Mouse (Mus musculus) liver, postnatal 0 days (tissue): Measurements from ENCODE around the gene Gm35549.

Experiments used
- CTCF ChIP-seq: sonication (generic); IDR thresholded peaks from 2 replicates; pipeline ENCODE4 v1.5.1; 2016; ENCODE audit warnings: antibody characterized with exemption, low read depth
- EP300 ChIP-seq: IDR thresholded peaks from 2 replicates; pipeline ENCODE4 v1.6.1; 2016; ENCODE audit warnings: antibody characterized with exemption, low read depth, mild to moderate bottlenecking

- no peak for TF ChIP-seq CTCF
- no peak for TF ChIP-seq EP300
Observed at GRCm38 (mm10) chr9:122885385-122885784, 41.5 kb upstream of the Gm35549 start, which contains the start of gene Zkscan7.
